Comparison of ENCODE assay signal across 10 mouse cellular contexts in genomic region chr11:117077902-117078301, GRCm38 (mm10). TPM values are rescaled to one million over a fixed set of nuclear protein-coding genes. Genes with fewer than 3 reads are reported as not detected.
DNase-seq lines count a peak whose midpoint lies in the region; ATAC-seq and TF ChIP-seq lines count a peak whose summit lies in the region.
"Had no signal": no experiment of that assay in that cellular context is flagged by ENCODE, and none has a peak within 500 bp of the region (broad histone marks: within the 10 kb centered on the region; RNA-seq: fewer than 3 reads in every experiment).

No protein-coding gene starts in this region.

- ATAC-seq in lung, embryonic 14.5 days (ENCODE audit: insufficient read depth), result no peak
- no peak for ATAC-seq in limb, embryonic 14.5 days (ENCODE audit: low FRiP score, low read depth)
- ATAC-seq: activated CD4-positive, CD25-positive, alpha-beta regulatory T cell, adult 4 months had no signal

- H3K4me1 ChIP-seq in lung, embryonic 14.5 days (ENCODE audit: insufficient read depth), result peaks cover 27% of the 10 kb centered on the region
- peaks cover 23% of the 10 kb centered on the region for H3K4me1 ChIP-seq in lung, adult 2 months (ENCODE audit: control insufficient read depth, insufficient read depth, low read length)
- H3K4me1 ChIP-seq in embryonic fibroblast, embryonic 13.5 days (ENCODE audit: control insufficient read depth, insufficient read depth, low read length), result peaks cover 20% of the 10 kb centered on the region
- H3K4me1 ChIP-seq in limb, embryonic 14.5 days (ENCODE audit: control insufficient read depth, insufficient read depth, low read length), result peaks cover 29% of the 10 kb centered on the region
- peaks cover 20% of the 10 kb centered on the region; the same call in 1 of the 2 replicates for H3K4me1 ChIP-seq in small intestine, adult 2 months (ENCODE audit: control insufficient read depth, insufficient read depth, insufficient read length, low read length)

- WGBS in lung, embryonic 14.5 days, result 70% methylated on average over 8 of the region's 8 CpGs
- WGBS in lung, adult 2 months, result 75% methylated on average over 8 of the region's 8 CpGs
- whole genome bisulfite sequencing in limb, embryonic 14.5 days, result 89% methylated on average over 8 of the region's 8 CpGs
- WGBS in small intestine, adult 2 months, result 64% methylated on average over 8 of the region's 8 CpGs

- peak overlapping the region; percentile 77 for H3K4me2 ChIP-seq in lung, embryonic 14.5 days
- H3K4me2 ChIP-seq in limb, embryonic 14.5 days (replicated peaks; ENCODE audit: low read depth, low read length, severe bottlenecking), result peak overlapping the region; percentile 94

- DNase-seq in lung, embryonic 14.5 days, result no peak
- DNase-seq in lung, adult 2 months, result no peak
- DNase-seq in limb, embryonic 14.5 days (ENCODE audit: low spot score), result no peak
- no peak for DNase-seq in layer of hippocampus, postnatal 36 days
- DNase-seq in ovary, postnatal 36 days (ENCODE audit: low spot score), result no peak
- no peak for DNase-seq in adrenal gland, adult 18-20 months (ENCODE audit: low spot score in 2 of 2)
- DNase-seq: left cerebral cortex, postnatal 4 days had no signal

- TF ChIP-seq CTCF in lung, embryonic 14.5 days (IDR thresholded peaks at IDR 0.05; ENCODE audit: low read depth), result no peak
- TF ChIP-seq CTCF in lung, adult 2 months (IDR thresholded peaks at IDR 0.05; ENCODE audit: insufficient read depth, low read length), result no peak
- TF ChIP-seq CTCF in embryonic fibroblast, embryonic 13.5 days (IDR thresholded peaks at IDR 0.05; ENCODE audit: borderline replicate concordance, insufficient read depth, low read length), result no peak
- no peak for TF ChIP-seq CTCF in small intestine, adult 2 months (IDR thresholded peaks at IDR 0.05; ENCODE audit: extremely low read depth, insufficient read length, insufficient replicate concordance, low read depth, low read length)

- peaks cover 35% of the 10 kb centered on the region for H3K36me3 ChIP-seq in lung, embryonic 14.5 days (ENCODE audit: insufficient read depth)
- H3K36me3 ChIP-seq in limb, embryonic 14.5 days (ENCODE audit: control insufficient read depth, insufficient read depth, low read length), result peaks cover 32% of the 10 kb centered on the region
- H3K36me3 ChIP-seq in small intestine, adult 2 months (ENCODE audit: control insufficient read depth, insufficient read depth, low read length), result peaks cover 27% of the 10 kb centered on the region

- H3K9ac ChIP-seq in lung, embryonic 14.5 days, result peak overlapping the region; percentile 87
- 0 out of 2 replicates have a peak overlapping the region, but pooled peaks have one; percentile 85 for H3K9ac ChIP-seq in limb, embryonic 14.5 days (ENCODE audit: low read depth, low read length, severe bottlenecking)

- H3K9me3 ChIP-seq in lung, embryonic 14.5 days (ENCODE audit: low read depth, low read length), result no peaks in the 10 kb centered on the region
- H3K9me3 ChIP-seq in limb, embryonic 14.5 days (ENCODE audit: control insufficient read depth, low read length), result no peaks in the 10 kb centered on the region

- H3K27ac ChIP-seq in lung, embryonic 14.5 days (ENCODE audit: low read depth), result no peak overlapping the region
- no peak overlapping the region for H3K27ac ChIP-seq in embryonic fibroblast, embryonic 13.5 days (ENCODE audit: insufficient read depth, low read length)
- H3K27ac ChIP-seq in limb, embryonic 14.5 days (replicated peaks; ENCODE audit: low read depth, low read length), result no peak overlapping the region
- H3K27ac ChIP-seq in small intestine, adult 2 months (ENCODE audit: insufficient read depth, low read depth, low read length), result no peak overlapping the region

- H3K4me3 ChIP-seq in lung, embryonic 14.5 days (ENCODE audit: low read depth, low read length), result peak overlapping the region; percentile 92
- no peak overlapping the region for H3K4me3 ChIP-seq in lung, adult 2 months (replicated peaks; ENCODE audit: extremely low read depth, low read depth, low read length)
- H3K4me3 ChIP-seq in embryonic fibroblast, embryonic 13.5 days (ENCODE audit: insufficient read depth, low read length), result peak overlapping the region; percentile 80
- peak overlapping the region; percentile 86; the same call in 1 of the 2 replicates for H3K4me3 ChIP-seq in limb, embryonic 14.5 days (replicated peaks; ENCODE audit: low read length)
- H3K4me3 ChIP-seq in small intestine, adult 2 months (ENCODE audit: low read depth, low read length), result peak overlapping the region; percentile 26; the same call in 1 of the 2 replicates

- no peaks in the 10 kb centered on the region for H3K27me3 ChIP-seq in lung, embryonic 14.5 days (ENCODE audit: insufficient read depth, low read length)
- no peaks in the 10 kb centered on the region for H3K27me3 ChIP-seq in limb, embryonic 14.5 days (ENCODE audit: control insufficient read depth, insufficient read depth, low read length)
- H3K27me3 ChIP-seq in small intestine, adult 2 months (ENCODE audit: control insufficient read depth, insufficient read depth, low read length), result no peaks in the 10 kb centered on the region

- TF ChIP-seq POLR2A in lung, adult 2 months (IDR thresholded peaks at IDR 0.05; ENCODE audit: borderline replicate concordance, extremely low read depth, low read depth, low read length), result no peak
- TF ChIP-seq POLR2A in embryonic fibroblast, embryonic 13.5 days (IDR thresholded peaks at IDR 0.05; ENCODE audit: low read depth, low read length), result no peak
- no peak for TF ChIP-seq POLR2A in limb, embryonic 14.5 days (IDR thresholded peaks at IDR 0.05; ENCODE audit: borderline replicate concordance, extremely low read depth, insufficient read depth, insufficient read length)
- no peak for TF ChIP-seq POLR2A in small intestine, adult 2 months (IDR thresholded peaks at IDR 0.05; ENCODE audit: low read depth, low read length)

RNA-seq across cellular contexts. Expression of gene Sec14l1, which starts 37.1 kb away (rescaled TPM):
- polyA plus RNA-seq in lung, embryonic 14.5 days (2014; fragmentation: Nextera tagmentation; extraction: Ambion mirVana), result 44.3 and 46.2 TPM in 2 replicates
- 123 and 133 TPM in 2 replicates for polyA plus RNA-seq in lung, adult 2 months (2012; rRNA removed)
- 65.7 and 70.4 TPM in 2 replicates for polyA plus RNA-seq in embryonic fibroblast, embryonic 13.5 days (2011; ENCODE audit: insufficient read length, low read depth, missing spikeins)
- polyA plus RNA-seq in limb, embryonic 14.5 days (2012; rRNA removed), result 72.5 and 85.2 TPM in 2 replicates
- polyA plus RNA-seq in limb, embryonic 14.5 days (2014; fragmentation: Nextera tagmentation; extraction: Ambion mirVana), result 38.7 and 40.3 TPM in 2 replicates
- polyA plus RNA-seq in small intestine, adult 2 months (2012; rRNA removed), result 32.6 and 49.2 TPM in 2 replicates
- total RNA-seq in layer of hippocampus, postnatal 36 days (2021), result 100 to 1,000 TPM; 227 to 241 TPM
- 100 to 1,000 TPM; 106 to 159 TPM for total RNA-seq in adrenal gland, adult 18-20 months (2021)
